Mouse (Mus musculus) kidney, postnatal 0 days (tissue): ENCODE results near the gene Dnajc1. TPM values are rescaled to one million over a fixed set of nuclear protein-coding genes. Genes with fewer than 3 reads are reported as not detected.
A peak's percentile ranks its signal among the peaks of the same experiment; 100 is the strongest.

Experiments
- ATAC-seq: fragments of 200-750 bp; cut with Nextera tagmentation; replicated peaks from 2 replicates; pipeline ENCODE4 v1.8.0; 2017; ENCODE audit warnings: low read depth, moderate number of reproducible peaks, moderate TSS enrichment, moderate library complexity; ENCODE audit not compliant: low FRiP score
- DNase-seq: peaks from one replicate; pipeline ENCODE4 v3.0.0-alpha.2; 2016; ENCODE audit warnings: low spot score
- H3K27ac ChIP-seq: fragments of 300-500 bp; sonication (generic); 2 replicates; pipeline ENCODE4 v1.5.1; 2014; ENCODE audit warnings: mild to moderate bottlenecking
- H3K27me3 ChIP-seq: fragments of 300-500 bp; sonication (generic); 2 replicates; pipeline ENCODE4 v1.6.1; 2014; ENCODE audit warnings: low read length, mixed read lengths; ENCODE audit not compliant: insufficient read depth
- H3K36me3 ChIP-seq: fragments of 300-500 bp; sonication (generic); 2 replicates; pipeline ENCODE4 v1.6.1; 2014; ENCODE audit warnings: low read length, mixed read lengths; ENCODE audit not compliant: insufficient read depth
- H3K4me1 ChIP-seq: fragments of 300-500 bp; sonication (generic); replicated peaks from 2 replicates; pipeline ENCODE4 v1.6.1; 2014; ENCODE audit warnings: antibody characterized with exemption, low read length, mixed read lengths; ENCODE audit not compliant: insufficient read depth
- H3K4me2 ChIP-seq: fragments of 300-500 bp; sonication (generic); 2 replicates; pipeline ENCODE4 v1.6.1; 2014; ENCODE audit warnings: mild to moderate bottlenecking, low read length, moderate library complexity, mixed read lengths
- H3K4me3 ChIP-seq: fragments of 300-500 bp; sonication (generic); replicated peaks from 2 replicates; pipeline ENCODE4 v1.5.1; 2014; ENCODE audit warnings: low read depth, low read length
- H3K9ac ChIP-seq: fragments of 300-500 bp; sonication (generic); 2 replicates; pipeline ENCODE4 v1.6.1; 2014; ENCODE audit warnings: low read depth, low read length
- H3K9me3 ChIP-seq: fragments of 300-500 bp; sonication (generic); replicated peaks from 2 replicates; pipeline ENCODE4 v1.6.1; 2016; ENCODE audit warnings: low read length, inconsistent platforms, mixed read lengths
- CTCF ChIP-seq: IDR thresholded peaks from 2 replicates; pipeline ENCODE4 v1.5.1; 2016; ENCODE audit warnings: antibody characterized with exemption, low read depth, mild to moderate bottlenecking, moderate library complexity
- WGBS: fragments of 180-500 bp; shearing (Covaris S2); extraction: QIAGEN DNeasy Blood & Tissue Kit; methylation state at CpG from one replicate; pipeline ENCODE4 v1.1.7; 2014; 5-methylcytosine and 5-hydroxymethylcytosine counted together
- polyA plus RNA-seq: library from polyadenylated mRNA; unstranded; fragments of >200 nt; fragmentation: Nextera tagmentation; extraction: Ambion mirVana; gene quantifications from 2 replicates; pipeline ENCODE4 v1.2.1, GENCODE M21; 2015

Dnajc1 gene
- polyA plus RNA-seq, 1 experiment from 2014 or later: 42.4 TPM

DNA sequence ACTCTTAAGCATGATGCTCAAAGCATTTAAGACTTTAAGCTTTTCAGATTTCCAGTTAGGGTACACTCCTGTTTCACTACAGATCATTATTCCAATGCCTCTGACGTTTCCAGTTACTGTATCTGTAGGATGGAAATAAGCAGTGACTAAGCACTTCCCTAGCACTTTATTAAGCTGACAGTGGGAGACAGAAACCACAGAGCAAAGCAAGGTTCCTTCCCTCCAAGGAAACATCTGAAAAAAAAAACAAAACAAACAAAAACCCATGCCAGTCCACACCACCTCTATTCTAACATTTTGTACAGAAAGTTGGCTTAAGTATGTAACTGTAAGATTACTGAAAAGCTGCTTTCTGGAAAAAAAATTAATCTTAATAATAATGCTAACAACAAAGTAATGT is 130.3 kb downstream of the Dnajc1 start:
- ATAC-seq: no peak

GRCm38 (mm10) chr2:18249224-18249623 is 143.4 kb downstream of the Dnajc1 start:
- no peak overlapping the region for H3K9ac ChIP-seq
- no peak overlapping the region for H3K4me2 ChIP-seq
- no peaks in the 10 kb centered on the region for H3K9me3 ChIP-seq
- peaks cover 11% of the 10 kb centered on the region; the same call in 1 of the 2 replicates for H3K36me3 ChIP-seq
- no peaks in the 10 kb centered on the region for H3K27me3 ChIP-seq
- DNase-seq (no peak), ATAC-seq (no peak)
- H3K27ac ChIP-seq: no peak overlapping the region
- 83% methylated on average over 3 of the region's 3 CpGs for WGBS
- H3K4me1 ChIP-seq: no peaks in the 10 kb centered on the region
- H3K4me3 ChIP-seq: no peak overlapping the region
- TF ChIP-seq CTCF: no peak

More for the DNA sequence above, 130.3 kb downstream of the Dnajc1 start:
- Histone ChIP-seq H3K4me1 (no peaks in the 10 kb centered on the region), H3K36me3 (no peaks in the 10 kb centered on the region), H3K4me2 (no peak overlapping the region), H3K27ac (no peak overlapping the region), H3K27me3 (no peaks in the 10 kb centered on the region), H3K9me3 (no peaks in the 10 kb centered on the region), H3K9ac (no peak overlapping the region), H3K4me3 (no peak overlapping the region)
- no peak for TF ChIP-seq CTCF
- 3% methylated on average over 1 of the region's 1 CpGs for WGBS
- no peak for DNase-seq

DNA sequence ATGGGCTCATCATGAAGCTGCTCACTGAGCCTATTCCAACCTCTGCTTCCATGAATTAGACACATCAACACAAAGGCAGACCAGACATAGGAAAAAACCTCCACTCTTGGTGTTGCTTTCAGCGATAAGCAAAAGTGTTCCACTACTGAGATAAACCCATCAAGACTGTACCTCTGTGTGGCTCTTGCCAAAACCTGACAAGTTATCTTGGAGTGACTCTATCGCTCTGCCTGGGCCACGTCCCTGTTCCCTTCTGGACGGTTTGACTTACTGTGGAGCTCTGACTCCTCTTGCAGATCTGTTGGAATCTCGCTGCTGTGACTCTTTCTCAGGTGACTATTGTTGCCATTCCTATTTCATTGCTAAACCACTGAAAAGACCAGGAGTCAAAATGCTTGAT is 157.1 kb downstream of the Dnajc1 start:
- WGBS: 92% methylated on average over 5 of the region's 5 CpGs
- H3K27me3 ChIP-seq: no peaks in the 10 kb centered on the region
- no peak for TF ChIP-seq CTCF
- ATAC-seq: no peak
- H3K4me1 ChIP-seq: no peaks in the 10 kb centered on the region
- DNase-seq: no peak
- no peaks in the 10 kb centered on the region for H3K36me3 ChIP-seq
- no peaks in the 10 kb centered on the region for H3K9me3 ChIP-seq
- no peak overlapping the region for H3K27ac ChIP-seq
- no peak overlapping the region for H3K9ac ChIP-seq
- no peak overlapping the region for H3K4me3 ChIP-seq
- no peak overlapping the region for H3K4me2 ChIP-seq

GRCm38 (mm10) chr2:18232883-18233567 is 159.6 kb downstream of the Dnajc1 start:
- Histone ChIP-seq H3K9me3 (no peaks in the 10 kb centered on the region), H3K4me2 (no peak overlapping the region), H3K9ac (no peak overlapping the region), H3K27ac (no peak overlapping the region), H3K27me3 (no peaks in the 10 kb centered on the region), H3K4me3 (no peak overlapping the region), H3K4me1 (no peaks in the 10 kb centered on the region), H3K36me3 (no peaks in the 10 kb centered on the region)
- DNase-seq (no peak), ATAC-seq (no peak)
- WGBS: 43% methylated on average over 5 of the region's 5 CpGs
- TF ChIP-seq CTCF: no peak

DNA sequence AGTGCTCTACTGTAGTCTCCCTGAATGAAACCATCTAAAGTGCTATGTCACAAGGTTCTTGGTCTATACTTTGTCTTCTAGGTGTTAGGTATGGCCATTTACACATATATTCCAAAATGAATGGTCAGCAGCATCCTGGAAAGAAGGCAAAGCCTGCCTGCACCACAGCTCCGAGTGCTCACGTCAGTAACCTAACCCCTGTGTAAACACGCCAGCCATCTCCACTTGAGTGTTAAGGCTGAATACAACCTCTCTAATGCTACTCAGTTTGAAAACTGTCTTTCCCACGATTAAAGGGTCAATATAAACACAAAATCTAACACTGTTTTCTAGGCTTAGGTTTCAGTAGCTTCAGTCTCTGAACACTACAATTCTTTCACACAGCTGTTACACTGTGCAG is 161.5 kb downstream of the Dnajc1 start:
- ATAC-seq (no peak), DNase-seq (peak; percentile 12)
- no peak overlapping the region for H3K9ac ChIP-seq
- 47% methylated on average over 4 of the region's 4 CpGs for WGBS
- H3K27ac ChIP-seq: no peak overlapping the region
- no peak overlapping the region for H3K4me2 ChIP-seq
- no peaks in the 10 kb centered on the region for H3K36me3 ChIP-seq
- no peaks in the 10 kb centered on the region for H3K27me3 ChIP-seq
- H3K4me3 ChIP-seq: no peak overlapping the region
- H3K4me1 ChIP-seq: no peaks in the 10 kb centered on the region
- TF ChIP-seq CTCF: no peak
- H3K9me3 ChIP-seq: no peaks in the 10 kb centered on the region

DNA sequence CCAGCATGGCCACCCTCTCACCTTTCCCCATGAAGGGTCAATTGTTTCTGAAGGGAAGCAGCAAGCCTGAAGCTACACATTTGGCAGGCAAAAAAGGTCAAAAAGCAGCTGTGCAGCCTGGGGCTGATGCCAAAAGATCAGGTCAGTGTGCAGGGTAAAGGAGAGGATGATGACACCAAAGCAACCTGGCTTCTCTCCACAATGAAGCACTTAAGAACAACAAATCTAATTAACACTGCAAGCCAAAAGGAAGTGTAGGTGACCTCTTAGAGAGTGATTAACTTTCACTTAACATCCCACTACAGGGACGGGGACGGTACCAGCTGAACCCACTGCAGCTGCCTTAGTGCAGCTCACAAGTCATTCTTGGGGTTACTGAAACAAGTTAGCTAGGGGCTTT is 163.4 kb downstream of the Dnajc1 start:
- H3K36me3 ChIP-seq: no peaks in the 10 kb centered on the region
- no peak overlapping the region for H3K4me3 ChIP-seq
- no peaks in the 10 kb centered on the region for H3K4me1 ChIP-seq
- 12% methylated on average over 2 of the region's 2 CpGs for WGBS
- DNase-seq (peak; percentile 25), ATAC-seq (no peak)
- no peak overlapping the region for H3K4me2 ChIP-seq
- H3K9ac ChIP-seq: no peak overlapping the region
- TF ChIP-seq CTCF: no peak
- no peak overlapping the region for H3K27ac ChIP-seq
- no peaks in the 10 kb centered on the region for H3K27me3 ChIP-seq
- no peaks in the 10 kb centered on the region for H3K9me3 ChIP-seq
